Mouse (Mus musculus) ES-Bruce4 (cell line): ENCODE data around the gene Casc1. TPM values are rescaled to one million over a fixed set of nuclear protein-coding genes. Genes with fewer than 3 reads are reported as not detected.

Source experiments
- H3K27ac ChIP-seq: 2 replicates; pipeline ENCODE4 v1.5.1; 2012; ENCODE audit warnings: low read length, inconsistent platforms; ENCODE audit not compliant: insufficient read depth
- H3K27me3 ChIP-seq: 2 replicates; pipeline ENCODE4 v1.6.1; 2012; ENCODE audit warnings: mild to moderate bottlenecking, low read length, inconsistent platforms; ENCODE audit not compliant: control insufficient read depth, poor library complexity, insufficient read depth, severe bottlenecking
- H3K36me3 ChIP-seq: 2 replicates; pipeline ENCODE4 v1.6.1; 2012; ENCODE audit warnings: inconsistent platforms, mild to moderate bottlenecking, low read length, moderate library complexity; ENCODE audit not compliant: control insufficient read depth, poor library complexity, insufficient read depth, severe bottlenecking
- H3K4me1 ChIP-seq: one replicate; pipeline ENCODE4 v1.8.1; 2011; ENCODE audit warnings: low read length; ENCODE audit not compliant: control insufficient read depth, insufficient read depth
- H3K4me3 ChIP-seq: 2 replicates; pipeline ENCODE4 v1.5.1; 2011; ENCODE audit warnings: low read depth, mild to moderate bottlenecking, low read length
- H3K9ac ChIP-seq: 2 replicates; pipeline ENCODE4 v1.6.1; 2012; ENCODE audit warnings: low read depth, mild to moderate bottlenecking, inconsistent platforms; ENCODE audit not compliant: poor library complexity, severe bottlenecking
- H3K9me3 ChIP-seq: replicated peaks from 2 replicates; pipeline ENCODE4 v1.6.1; 2012; ENCODE audit warnings: mild to moderate bottlenecking, low read length, inconsistent platforms; ENCODE audit not compliant: control insufficient read depth, poor library complexity, insufficient read depth, severe bottlenecking
- CTCF ChIP-seq: IDR thresholded peaks from one replicate; pipeline ENCODE4 v1.8.1; 2011; ENCODE audit warnings: low read depth, low read length
- EP300 ChIP-seq: IDR thresholded peaks from 2 replicates; pipeline ENCODE4 v1.6.1; 2011; ENCODE audit warnings: low read depth, low read length; ENCODE audit not compliant: insufficient read depth
- POLR2A ChIP-seq: IDR thresholded peaks from one replicate; pipeline ENCODE4 v1.8.1; 2011; ENCODE audit warnings: low read length; ENCODE audit not compliant: insufficient read depth
- polyA plus RNA-seq: library from polyadenylated mRNA; stranded (reverse); fragments of >200 nt; gene quantifications from 2 replicates; pipeline ENCODE4 v1.2.4, GENCODE M21; 2011; ENCODE audit warnings: low read depth; ENCODE audit not compliant: missing spikeins, insufficient read depth, insufficient read length

Casc1 gene
- polyA plus RNA-seq, 1 experiment, result 0.55 TPM

GRCm38 (mm10) chr6:145179665-145180064 lies 31.1 kb downstream of the Casc1 start:
- Histone ChIP-seq H3K4me1 (peaks cover 9% of the 10 kb centered on the region), H3K4me3 (peak overlapping the region; percentile 6; the same call in 1 of the 2 replicates), H3K9ac (no peak overlapping the region), H3K27me3 (no peaks in the 10 kb centered on the region), H3K36me3 (no peaks in the 10 kb centered on the region), H3K27ac (no peak overlapping the region), H3K9me3 (no peaks in the 10 kb centered on the region)
- TF ChIP-seq EP300, result 0 out of 2 replicates have a peak, but pooled peaks have one; percentile 20
- no peak for TF ChIP-seq POLR2A
- TF ChIP-seq CTCF, result peak; percentile 66

GRCm38 (mm10) chr6:145176474-145176873 lies 34.3 kb downstream of the Casc1 start:
- Histone ChIP-seq H3K9ac (no peak overlapping the region), H3K4me1 (peaks cover 12% of the 10 kb centered on the region), H3K27ac (peak overlapping the region; percentile 43), H3K4me3 (peak overlapping the region; percentile 13; the same call in 1 of the 2 replicates), H3K9me3 (no peaks in the 10 kb centered on the region), H3K36me3 (no peaks in the 10 kb centered on the region), H3K27me3 (no peaks in the 10 kb centered on the region)
- peak; percentile 99 for TF ChIP-seq EP300
- TF ChIP-seq POLR2A, result no peak

GRCm38 (mm10) chr6:145175571-145175981 lies 35.2 kb downstream of the Casc1 start:
- Histone ChIP-seq H3K4me1 (peaks cover 12% of the 10 kb centered on the region), H3K9me3 (no peaks in the 10 kb centered on the region), H3K9ac (no peak overlapping the region), H3K27ac (peak overlapping the region; percentile 42; the same call in 1 of the 2 replicates), H3K36me3 (no peaks in the 10 kb centered on the region), H3K27me3 (no peaks in the 10 kb centered on the region), H3K4me3 (peak overlapping the region; percentile 30; the same call in 1 of the 2 replicates)
- no peak for TF ChIP-seq POLR2A
- TF ChIP-seq EP300, result peak; percentile 46; the same call in 1 of the 2 replicates

- TF ChIP-seq CTCF, result no peak
- no peak for TF ChIP-seq EP300
- TF ChIP-seq POLR2A, result no peak
- Histone ChIP-seq H3K4me1 (peaks cover 12% of the 10 kb centered on the region), H3K27me3 (no peaks in the 10 kb centered on the region), H3K36me3 (no peaks in the 10 kb centered on the region), H3K27ac (peak overlapping the region; percentile 61), H3K9me3 (no peaks in the 10 kb centered on the region), H3K9ac (0 out of 2 replicates have a peak overlapping the region, but pooled peaks have one; percentile 6), H3K4me3 (peak overlapping the region; percentile 14; the same call in 1 of the 2 replicates)
Observed at GRCm38 (mm10) chr6:145173781-145174191, 37.0 kb downstream of the Casc1 start.

- no peak overlapping the region for H3K9ac ChIP-seq
- H3K9me3 ChIP-seq, result no peaks in the 10 kb centered on the region
- H3K4me1 ChIP-seq, result peaks cover 12% of the 10 kb centered on the region
- H3K27ac ChIP-seq, result no peak overlapping the region
- H3K36me3 ChIP-seq, result no peaks in the 10 kb centered on the region
- no peak for TF ChIP-seq CTCF
- no peak for TF ChIP-seq EP300
- no peak for TF ChIP-seq POLR2A
- no peaks in the 10 kb centered on the region for H3K27me3 ChIP-seq
- H3K4me3 ChIP-seq, result no peak overlapping the region
Observed at GRCm38 (mm10) chr6:145171892-145172606, 38.8 kb downstream of the Casc1 start.

- Histone ChIP-seq H3K4me3 (no peak overlapping the region), H3K27me3 (no peaks in the 10 kb centered on the region), H3K9me3 (no peaks in the 10 kb centered on the region; the same call in none of the 2 replicates), H3K36me3 (no peaks in the 10 kb centered on the region), H3K9ac (no peak overlapping the region), H3K27ac (no peak overlapping the region), H3K4me1 (no peaks in the 10 kb centered on the region)
- no peak for TF ChIP-seq POLR2A
- no peak for TF ChIP-seq CTCF
- no peak for TF ChIP-seq EP300
Observed at GRCm38 (mm10) chr6:145160581-145160980, 50.2 kb downstream of the Casc1 start.
